Mouse (Mus musculus): ENCODE data around the gene Gm6401.
"Not testable (repeated sequence)": the region's sequence is repeated elsewhere in the genome, so short reads cannot be mapped to it uniquely, and the experiment has no call there.

DNA sequence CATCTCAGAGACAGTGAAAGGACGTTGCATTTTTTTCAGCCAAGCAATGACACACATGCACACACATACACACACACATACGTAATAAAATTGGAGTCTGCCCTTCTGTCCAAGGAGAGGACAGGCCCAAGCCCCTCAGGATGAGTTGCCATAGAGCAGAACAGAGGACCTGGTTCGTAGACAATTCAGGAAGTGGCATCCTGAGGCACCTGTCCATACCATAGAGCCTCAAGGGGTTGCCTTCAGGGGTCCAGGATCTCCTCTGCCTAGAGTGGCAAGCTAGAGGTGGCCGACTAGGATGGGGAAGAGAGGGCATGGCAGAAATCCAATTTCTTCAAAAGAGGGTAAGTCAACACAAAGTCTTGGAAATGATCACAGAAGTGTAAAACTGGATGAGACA lies 3.6 kb downstream of the Gm6401 start:
- not testable (repeated sequence) for TF ChIP-seq CTCF, POLR2A (IDR thresholded peaks at IDR 0.05; ENCODE audit: extremely low read depth, insufficient read depth, low read length)

Measured in cortical plate, adult 2 months (tissue).